Mouse (Mus musculus): Measurements from ENCODE around the gene Tcte3. TPM values are rescaled to one million over a fixed set of nuclear protein-coding genes. Genes with fewer than 3 reads are reported as not detected.
"Not testable (repeated sequence)": the region's sequence is repeated elsewhere in the genome, so short reads cannot be mapped to it uniquely, and the experiment has no call there.

Tcte3 gene
- total and polyA plus RNA-seq, 2 experiments from 2014 or later, result not detected

DNA sequence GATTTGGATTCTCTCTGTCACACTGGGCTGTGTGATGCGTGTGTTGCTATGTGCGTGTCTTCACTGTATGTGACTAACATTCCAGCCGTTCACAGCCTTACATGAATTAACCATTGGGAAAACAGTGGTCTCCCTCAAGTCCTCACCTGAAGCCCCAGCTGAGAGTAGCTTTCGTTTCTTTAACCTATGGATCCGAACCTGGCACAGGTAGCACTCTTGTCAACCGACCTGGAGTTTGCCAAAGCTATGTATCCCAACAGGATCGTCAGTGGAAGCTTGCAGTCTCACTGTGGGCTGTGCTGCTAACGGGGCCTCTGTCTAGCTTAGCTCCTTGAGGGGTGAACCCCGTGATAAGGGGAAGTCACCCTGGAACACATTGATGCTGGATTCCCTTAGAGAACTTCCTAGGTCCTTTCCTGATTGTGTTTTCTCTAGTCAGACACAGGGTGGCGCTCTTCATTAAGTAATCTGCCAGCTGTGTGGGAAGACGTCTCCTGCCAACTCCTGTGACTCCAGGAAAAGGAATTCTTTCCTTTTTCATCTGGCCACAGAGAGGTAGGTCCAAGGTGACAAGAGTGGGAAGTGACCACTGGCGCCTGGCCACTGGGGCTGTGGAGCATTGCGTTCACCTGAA, 24.2 kb upstream of the Tcte3 start:
- Histone ChIP-seq H3K9ac (replicated peaks; ENCODE audit: low read length, poor library complexity, severe bottlenecking) (peak overlapping the region; percentile 29; the same call in 1 of the 2 replicates), H3K4me3 (ENCODE audit: low read depth, low read length) (no peak overlapping the region), H3K4me2 (ENCODE audit: low read depth, low read length, poor library complexity, severe bottlenecking) (peak overlapping the region; percentile 39), H3K36me3 (ENCODE audit: insufficient read depth, low read length) (peaks cover 19% of the 10 kb centered on the region; the same call in 1 of the 2 replicates), H3K4me1 (ENCODE audit: insufficient read depth, low read length) (0 out of 2 replicates have a peak, but pooled peaks cover 5% of the 10 kb centered on the region), H3K27ac (ENCODE audit: low read depth, low read length) (peak overlapping the region; percentile 44; the same call in 1 of the 2 replicates), H3K27me3 (ENCODE audit: insufficient read depth, low read length) (no peaks in the 10 kb centered on the region), H3K9me3 (ENCODE audit: low read length) (no peaks in the 10 kb centered on the region)
- DNase-seq (ENCODE audit: low spot score) (peak; percentile 90), ATAC-seq (ENCODE audit: low FRiP score) (peak; percentile 71)
- WGBS, result 40% methylated on average over 13 of the region's 13 CpGs
- TF ChIP-seq CTCF (IDR thresholded peaks at IDR 0.05), result peak; percentile 88

DNA sequence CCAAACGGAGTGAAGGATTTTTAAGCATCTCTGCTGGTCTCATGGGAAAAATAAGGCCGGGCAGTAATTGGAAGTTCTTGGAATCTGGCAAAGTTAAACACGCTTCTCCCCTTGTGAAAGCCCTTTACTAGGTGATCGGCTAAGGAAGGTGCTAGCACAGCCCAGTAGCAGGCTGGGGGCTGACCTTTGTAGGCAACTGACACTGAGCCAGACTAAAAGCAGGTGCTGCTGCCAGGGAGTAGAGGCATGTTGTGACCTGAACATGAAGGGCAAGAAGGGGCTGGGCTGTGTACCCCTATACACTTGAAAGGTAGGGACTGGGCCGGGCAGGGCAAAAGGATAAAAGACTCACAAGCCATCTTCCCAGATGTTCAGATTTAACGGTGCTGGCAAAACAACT, 19.1 kb upstream of the Tcte3 start:
- Histone ChIP-seq H3K4me3 (ENCODE audit: low read depth, low read length) (no peak overlapping the region), H3K27me3 (ENCODE audit: insufficient read depth, low read length) (no peaks in the 10 kb centered on the region), H3K27ac (ENCODE audit: low read depth, low read length) (no peak overlapping the region), H3K9ac (replicated peaks; ENCODE audit: low read length, poor library complexity, severe bottlenecking) (no peak overlapping the region), H3K36me3 (ENCODE audit: insufficient read depth, low read length) (peaks cover 56% of the 10 kb centered on the region), H3K4me2 (ENCODE audit: low read depth, low read length, poor library complexity, severe bottlenecking) (no peak overlapping the region), H3K9me3 (ENCODE audit: low read length) (no peaks in the 10 kb centered on the region), H3K4me1 (ENCODE audit: insufficient read depth, low read length) (no peaks in the 10 kb centered on the region)
- no peak for DNase-seq (ENCODE audit: low spot score)
- 94% methylated on average over 6 of the region's 6 CpGs for WGBS
- no peak for TF ChIP-seq CTCF (IDR thresholded peaks at IDR 0.05)
- ATAC-seq (ENCODE audit: low FRiP score), result no peak

GRCm38 (mm10) chr17:15059646-15060045, 18.4 kb upstream of the Tcte3 start:
- Histone ChIP-seq H3K9ac (replicated peaks; ENCODE audit: low read length, poor library complexity, severe bottlenecking) (no peak overlapping the region), H3K27ac (ENCODE audit: low read depth, low read length) (no peak overlapping the region), H3K36me3 (ENCODE audit: insufficient read depth, low read length) (peaks cover 56% of the 10 kb centered on the region), H3K4me3 (ENCODE audit: low read depth, low read length) (no peak overlapping the region), H3K4me1 (ENCODE audit: insufficient read depth, low read length) (no peaks in the 10 kb centered on the region), H3K4me2 (ENCODE audit: low read depth, low read length, poor library complexity, severe bottlenecking) (no peak overlapping the region), H3K27me3 (ENCODE audit: insufficient read depth, low read length) (no peaks in the 10 kb centered on the region), H3K9me3 (ENCODE audit: low read length) (no peaks in the 10 kb centered on the region)
- TF ChIP-seq CTCF (IDR thresholded peaks at IDR 0.05), result no peak
- no peak for ATAC-seq (ENCODE audit: low FRiP score)
- WGBS, result 94% methylated on average over 14 of the region's 14 CpGs
- DNase-seq (ENCODE audit: low spot score), result no peak

DNA sequence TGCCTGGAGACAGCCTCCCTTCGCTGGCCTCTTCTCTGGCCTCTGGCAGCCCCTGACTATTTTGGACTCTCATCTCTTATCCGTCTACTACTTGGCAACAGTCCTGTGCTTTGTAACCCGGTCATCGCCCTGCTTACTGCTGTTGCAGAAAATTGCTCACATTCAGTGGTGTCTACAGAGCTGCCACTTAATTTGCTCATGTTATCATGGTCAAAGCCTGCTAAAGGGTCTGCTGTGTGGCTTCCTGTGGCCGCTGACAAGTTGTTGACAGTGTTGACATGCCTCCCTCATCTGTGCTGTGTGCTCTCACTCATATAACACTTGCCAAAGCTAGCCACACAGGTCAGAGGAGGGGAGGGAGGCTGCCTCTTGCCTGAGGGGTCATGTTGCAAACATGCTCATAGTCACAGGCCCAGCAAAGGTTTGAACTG, 16.9 kb upstream of the Tcte3 start:
- DNase-seq (ENCODE audit: low spot score) (no peak), ATAC-seq (ENCODE audit: low FRiP score) (no peak)
- WGBS, result 92% methylated on average over 5 of the region's 5 CpGs
- no peak overlapping the region for H3K4me3 ChIP-seq (ENCODE audit: low read depth, low read length)
- no peak overlapping the region for H3K4me2 ChIP-seq (ENCODE audit: low read depth, low read length, poor library complexity, severe bottlenecking)
- no peak for TF ChIP-seq CTCF (IDR thresholded peaks at IDR 0.05)
- H3K27me3 ChIP-seq (ENCODE audit: insufficient read depth, low read length), result no peaks in the 10 kb centered on the region
- H3K36me3 ChIP-seq (ENCODE audit: insufficient read depth, low read length), result peaks cover 48% of the 10 kb centered on the region
- H3K9me3 ChIP-seq (ENCODE audit: low read length), result no peaks in the 10 kb centered on the region
- no peak overlapping the region for H3K27ac ChIP-seq (ENCODE audit: low read depth, low read length)
- H3K4me1 ChIP-seq (ENCODE audit: insufficient read depth, low read length), result no peaks in the 10 kb centered on the region
- no peak overlapping the region for H3K9ac ChIP-seq (replicated peaks; ENCODE audit: low read length, poor library complexity, severe bottlenecking)

- DNase-seq (ENCODE audit: low spot score) (no peak), ATAC-seq (ENCODE audit: low FRiP score) (no peak)
- H3K27ac ChIP-seq (ENCODE audit: low read depth, low read length), result no peak overlapping the region
- H3K9ac ChIP-seq (replicated peaks; ENCODE audit: low read length, poor library complexity, severe bottlenecking), result no peak overlapping the region
- H3K4me3 ChIP-seq (ENCODE audit: low read depth, low read length), result no peak overlapping the region
- no peak overlapping the region for H3K4me2 ChIP-seq (ENCODE audit: low read depth, low read length, poor library complexity, severe bottlenecking)
- no peaks in the 10 kb centered on the region for H3K9me3 ChIP-seq (ENCODE audit: low read length)
- 88% methylated on average over 4 of the region's 4 CpGs for WGBS
- H3K4me1 ChIP-seq (ENCODE audit: insufficient read depth, low read length), result no peaks in the 10 kb centered on the region
- H3K36me3 ChIP-seq (ENCODE audit: insufficient read depth, low read length), result peaks cover 38% of the 10 kb centered on the region
- no peaks in the 10 kb centered on the region for H3K27me3 ChIP-seq (ENCODE audit: insufficient read depth, low read length)
- TF ChIP-seq CTCF (IDR thresholded peaks at IDR 0.05), result no peak
Measured at GRCm38 (mm10) chr17:15055925-15056324, 14.6 kb upstream of the Tcte3 start.

DNA sequence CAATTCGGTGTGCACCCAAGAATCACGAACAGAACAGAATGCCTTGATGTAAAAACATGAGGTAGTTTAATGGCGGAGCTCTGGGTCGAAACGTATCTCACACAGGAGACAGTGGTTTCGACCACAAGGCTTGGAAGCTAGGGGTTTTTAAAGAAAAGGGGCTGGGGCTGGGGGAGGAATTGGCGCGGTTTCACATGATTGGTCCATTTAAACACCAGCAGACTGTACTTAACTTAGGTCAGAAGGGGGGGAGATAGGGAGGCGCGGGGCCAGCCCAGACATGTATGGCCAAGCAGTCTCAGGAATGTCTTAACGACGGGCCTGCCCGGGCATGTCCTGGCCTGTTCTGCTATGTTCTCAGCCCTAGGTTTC, 12.5 kb upstream of the Tcte3 start:
- DNase-seq (ENCODE audit: low spot score); H3K4me2 ChIP-seq (ENCODE audit: low read depth, low read length, poor library complexity, severe bottlenecking); ATAC-seq (ENCODE audit: low FRiP score); H3K4me3 ChIP-seq (ENCODE audit: low read depth, low read length); H3K27me3 ChIP-seq (ENCODE audit: insufficient read depth, low read length); H3K9ac ChIP-seq (replicated peaks; ENCODE audit: low read length, poor library complexity, severe bottlenecking); H3K4me1 ChIP-seq (ENCODE audit: insufficient read depth, low read length); H3K9me3 ChIP-seq (ENCODE audit: low read length); H3K27ac ChIP-seq (ENCODE audit: low read depth, low read length): not testable (repeated sequence)
- H3K36me3 ChIP-seq (ENCODE audit: insufficient read depth, low read length), result peaks cover 22% of the 10 kb centered on the region
- WGBS, result 90% methylated on average over 12 of the region's 13 CpGs

DNA sequence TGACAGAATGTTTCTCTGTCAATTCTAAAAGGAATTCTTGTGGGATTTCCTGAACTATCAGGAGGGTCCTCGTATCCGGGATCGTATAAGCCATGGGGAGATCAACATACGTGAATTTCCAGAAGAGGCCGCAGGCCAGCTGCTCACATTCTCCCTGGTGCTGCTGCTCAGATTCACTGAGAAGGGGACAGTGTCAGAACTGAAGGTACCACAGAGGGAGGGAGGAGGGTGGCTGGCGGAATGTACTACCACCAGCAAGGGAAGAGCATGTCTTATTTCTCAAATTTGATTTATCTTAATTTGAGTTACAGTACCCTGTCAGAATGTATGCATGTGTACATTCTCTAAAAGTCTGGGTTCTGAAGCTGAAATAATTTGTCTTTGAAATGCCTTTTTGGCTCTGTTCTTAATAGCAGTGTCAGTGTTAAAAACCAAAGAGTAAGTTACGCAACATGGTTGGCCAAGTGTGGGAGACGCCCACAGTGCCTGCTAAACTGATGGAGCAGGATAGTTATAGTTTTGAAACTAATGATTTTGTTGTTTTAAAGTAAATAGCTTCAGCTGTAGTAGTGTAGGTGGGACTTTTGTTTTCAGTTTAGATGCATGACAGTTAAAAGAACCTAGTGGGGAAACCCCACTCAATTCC, 12.0 kb upstream of the Tcte3 start:
- not testable (repeated sequence) for H3K27me3 ChIP-seq (ENCODE audit: insufficient read depth, low read length); H3K9ac ChIP-seq (replicated peaks; ENCODE audit: low read length, poor library complexity, severe bottlenecking); H3K4me2 ChIP-seq (ENCODE audit: low read depth, low read length, poor library complexity, severe bottlenecking); ATAC-seq (ENCODE audit: low FRiP score); DNase-seq (ENCODE audit: low spot score); H3K9me3 ChIP-seq (ENCODE audit: low read length); H3K4me1 ChIP-seq (ENCODE audit: insufficient read depth, low read length); H3K4me3 ChIP-seq (ENCODE audit: low read depth, low read length); H3K27ac ChIP-seq (ENCODE audit: low read depth, low read length)
- WGBS, result 92% methylated on average over 5 of the region's 8 CpGs
- H3K36me3 ChIP-seq (ENCODE audit: insufficient read depth, low read length), result peaks cover 18% of the 10 kb centered on the region

- WGBS, result 50% methylated on average over 1 of the region's 1 CpGs
- H3K27me3 ChIP-seq (ENCODE audit: insufficient read depth, low read length); H3K9ac ChIP-seq (replicated peaks; ENCODE audit: low read length, poor library complexity, severe bottlenecking); H3K4me2 ChIP-seq (ENCODE audit: low read depth, low read length, poor library complexity, severe bottlenecking); H3K27ac ChIP-seq (ENCODE audit: low read depth, low read length); H3K4me1 ChIP-seq (ENCODE audit: insufficient read depth, low read length); H3K9me3 ChIP-seq (ENCODE audit: low read length); ATAC-seq (ENCODE audit: low FRiP score); H3K4me3 ChIP-seq (ENCODE audit: low read depth, low read length); DNase-seq (ENCODE audit: low spot score): not testable (repeated sequence)
- peaks cover 12% of the 10 kb centered on the region for H3K36me3 ChIP-seq (ENCODE audit: insufficient read depth, low read length)
Measured at GRCm38 (mm10) chr17:15052766-15053165, 11.5 kb upstream of the Tcte3 start.

Data from midbrain, postnatal 0 days (tissue).